Mouse (Mus musculus): ENCODE measurements around the gene Ppm1e.
"Not testable (repeated sequence)": the region's sequence is repeated elsewhere in the genome, so short reads cannot be mapped to it uniquely, and the experiment has no call there.

GRCm38 (mm10) chr11:87261705-87262104 lies 97.1 kb downstream of the Ppm1e start:
- not testable (repeated sequence) for TF ChIP-seq CHD2 (IDR thresholded peaks at IDR 0.05; ENCODE audit: low read depth, low read length); MAFK (IDR thresholded peaks at IDR 0.05; ENCODE audit: insufficient read depth, low read depth, low read length)

Measured in ES-E14 (cell line).